Mouse (Mus musculus) olfactory bulb, adult 2 months (tissue): ENCODE measurements at regions not wholly inside any gene's neighbourhood (a gene's known extent, or its start where the extent isn't known, plus 50 kb on each side); places are given as distances from the start of the nearest gene placed in this dataset.

Experiments
- CTCF ChIP-seq: fragments of 200-500 bp; IDR thresholded peaks from 2 replicates; pipeline ENCODE4 v1.5.1; 2012; ENCODE audit warnings: low read depth, mild to moderate bottlenecking, low read length, moderate library complexity; ENCODE audit not compliant: insufficient read depth
- POLR2A ChIP-seq: fragments of 200-500 bp; IDR thresholded peaks from 2 replicates; pipeline ENCODE4 v1.6.1; 2012; ENCODE audit warnings: mild to moderate bottlenecking, low read depth, low read length, moderate library complexity; ENCODE audit not compliant: insufficient read depth

DNA sequence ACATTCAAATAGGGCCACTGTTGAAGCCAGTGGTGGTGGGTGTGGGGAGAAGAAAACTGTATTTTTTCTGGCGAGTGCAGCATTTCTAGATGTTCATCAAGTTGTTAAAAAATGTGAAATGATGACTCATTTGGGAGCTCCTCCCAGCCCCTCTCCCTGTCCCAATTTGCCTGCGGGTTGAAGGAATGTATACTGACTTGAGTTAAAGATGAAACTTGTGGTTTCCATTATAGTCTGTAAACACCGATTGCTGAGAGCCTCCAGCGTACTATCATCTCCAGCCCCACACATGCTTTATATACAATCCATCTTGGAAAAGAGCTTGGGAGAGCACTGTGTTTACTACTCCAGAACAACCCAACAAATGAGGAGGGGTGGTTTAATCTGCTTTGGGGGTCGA, 258.9 kb upstream of the Jag1 start:
- TF ChIP-seq POLR2A = no peak
- no peak for TF ChIP-seq CTCF
